Mouse (Mus musculus) lung, adult 2 months (tissue): Measurements from ENCODE around the gene Prss57.

Experiments
- CTCF ChIP-seq: fragments of 200-500 bp; IDR thresholded peaks from 2 replicates; pipeline ENCODE4 v1.5.1; 2011; ENCODE audit warnings: mild to moderate bottlenecking, low read length, control low read depth; ENCODE audit not compliant: insufficient read depth
- POLR2A ChIP-seq: fragments of 200-500 bp; IDR thresholded peaks from 2 replicates; pipeline ENCODE4 v1.6.1; 2011; ENCODE audit warnings: low read depth, mild to moderate bottlenecking, control low read depth, low read length, borderline replicate concordance; ENCODE audit errors: extremely low read depth

DNA sequence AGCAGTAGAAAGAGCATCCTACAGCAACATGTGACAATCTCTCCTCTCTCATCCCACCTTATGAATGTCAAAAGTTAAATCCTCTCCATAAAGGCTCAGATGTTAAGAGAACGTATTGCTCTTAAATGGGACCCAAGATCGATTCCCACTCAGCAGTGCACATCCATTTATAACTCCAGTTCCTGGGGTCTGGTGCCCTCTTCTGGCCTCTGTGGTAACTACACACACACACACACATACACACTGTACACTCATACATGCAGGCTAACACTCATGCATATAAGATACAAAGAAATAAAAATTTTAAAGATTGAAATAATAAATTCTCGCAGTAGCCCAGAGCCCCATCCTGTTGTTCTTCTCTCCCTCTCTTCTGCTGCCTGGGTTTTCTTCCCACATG is 46.2 kb upstream of the Prss57 start:
- TF ChIP-seq CTCF (no peak), POLR2A (no peak)
